Mouse (Mus musculus) spleen, adult 10 weeks (tissue): ENCODE results near the gene Palm3. TPM values are rescaled to one million over a fixed set of nuclear protein-coding genes. Genes with fewer than 3 reads are reported as not detected.

Source experiments
- polyA plus RNA-seq: library from polyadenylated mRNA; stranded (reverse); fragments of 350-450 nt; fragmentation: Illumina TruSeq; extraction: RNeasy Lipid Tissue Mini Kit (QIAGEN cat#74804); gene quantifications from one replicate; pipeline ENCODE4 v1.2.3, GENCODE M21; 2015; ENCODE audit warnings: low replicate concordance; ENCODE audit not compliant: insufficient read depth

The Palm3 gene
- 0.30 TPM for polyA plus RNA-seq

GRCm38 (mm10) chr8:84021096-84021495 is at the start of gene Palm3:
TSS of gene Palm3 (plus strand) at chr8:84021471.

GRCm38 (mm10) chr8:83972150-83973120 is 48.8 kb upstream of the Palm3 start, which contains the start of gene Prkaca:
TSS of gene Prkaca (plus strand) at chr8:83972993.

GRCm38 (mm10) chr8:83997511-83998141 is 23.6 kb upstream of the Palm3 start, which contains the start of gene Samd1:
TSS of gene Samd1 (plus strand) at chr8:83997672.

DNA sequence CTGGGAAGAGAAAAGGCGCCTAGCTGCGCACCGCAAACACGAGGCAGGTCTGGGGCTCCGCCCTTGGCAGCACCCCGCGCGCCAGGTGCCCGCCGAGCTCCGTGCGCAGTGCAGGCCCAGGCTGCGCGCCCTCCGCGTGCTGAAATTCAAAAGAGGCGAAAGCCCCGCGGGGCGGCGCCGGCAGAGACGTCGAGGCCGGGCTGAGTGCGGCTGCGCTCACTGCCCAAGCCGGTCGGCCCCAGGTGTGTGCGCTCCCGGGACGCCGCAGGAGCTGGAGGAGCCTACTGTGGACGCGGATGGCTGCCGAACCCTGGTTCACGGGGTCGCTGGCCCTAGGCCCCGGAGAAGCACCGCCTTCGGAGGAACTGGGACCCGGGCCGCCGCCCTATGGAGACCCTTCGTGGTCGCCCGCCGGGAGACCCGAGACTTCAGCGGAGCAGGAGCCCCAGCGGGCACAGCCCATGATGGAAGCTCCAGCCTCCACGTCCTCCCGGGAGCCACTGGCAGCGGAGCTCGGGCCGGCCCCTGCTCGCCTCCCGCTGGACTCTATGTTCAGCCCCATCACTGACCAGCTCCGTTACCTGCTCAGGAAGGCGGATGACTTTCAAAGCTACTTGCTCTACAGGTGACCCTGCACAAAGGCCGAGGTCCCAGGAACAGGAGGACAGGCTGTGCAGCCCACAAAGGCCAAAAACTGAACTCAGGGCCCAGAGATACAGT is 19.8 kb upstream of the Palm3 start, which contains the start of gene 1700067K01Rik:
Gene 1700067K01Rik (plus strand): TSS at position 222 of the 720 bp plus-strand sequence.

GRCm38 (mm10) chr8:84011705-84012498 is 9.4 kb upstream of the Palm3 start, which contains the start of gene 2210011C24Rik:
TSS of gene 2210011C24Rik (minus strand) at chr8:84012171.

GRCm38 (mm10) chr8:84042066-84042947 is 21.0 kb downstream of the Palm3 start, which contains the start of gene Il27ra:
TSS of gene Il27ra (minus strand) at chr8:84042589.

GRCm38 (mm10) chr8:84044900-84045299 is 23.6 kb downstream of the Palm3 start, which contains the start of gene Rln3:
TSS of gene Rln3 (minus strand) at chr8:84045000.

GRCm38 (mm10) chr8:84065037-84065436 is 43.8 kb downstream of the Palm3 start, which contains the start of gene Gm10643:
TSS of gene Gm10643 (minus strand) at chr8:84065137.

GRCm38 (mm10) chr8:84066291-84066930 is 45.1 kb downstream of the Palm3 start, which contains the start of gene Rfx1:
TSS of gene Rfx1 (plus strand) at chr8:84066834.

Other genes starting within 250 kb of the Palm3 start
- gene Adgrl1, start 121.4 kb upstream of the Palm3 start, polyA plus RNA-seq, result 7.0 TPM
- gene Gm10644, start 66.3 kb upstream of the Palm3 start, polyA plus RNA-seq, result 1.3 TPM
- 20.3 TPM for gene Asf1b, start 66.0 kb upstream of the Palm3 start, polyA plus RNA-seq
- gene Prkaca, start 48.5 kb upstream of the Palm3 start, polyA plus RNA-seq, result 31.7 TPM
- 27.6 TPM for gene Samd1, start 23.8 kb upstream of the Palm3 start, polyA plus RNA-seq
- 0.57 TPM for gene 1700067K01Rik, start 20.0 kb upstream of the Palm3 start, polyA plus RNA-seq
- not detected for gene 2210011C24Rik, start 9.3 kb upstream of the Palm3 start, polyA plus RNA-seq
- gene Il27ra, start 21.1 kb downstream of the Palm3 start, polyA plus RNA-seq, result 60.8 TPM
- not detected for gene Rln3, start 23.5 kb downstream of the Palm3 start, polyA plus RNA-seq
- 2.0 TPM for gene Gm10643, start 43.7 kb downstream of the Palm3 start, polyA plus RNA-seq
- 10.4 TPM for gene Rfx1, start 45.4 kb downstream of the Palm3 start, polyA plus RNA-seq
- 17.1 TPM for gene Dcaf15, start 83.3 kb downstream of the Palm3 start, polyA plus RNA-seq
- 4.2 TPM for gene Podnl1, start 104.5 kb downstream of the Palm3 start, polyA plus RNA-seq
- 5.1 TPM for gene Cc2d1a, start 126.5 kb downstream of the Palm3 start, polyA plus RNA-seq
- 0.68 TPM for gene 4930432K21Rik, start 126.6 kb downstream of the Palm3 start, polyA plus RNA-seq
- gene Nanos3, start 163.7 kb downstream of the Palm3 start, polyA plus RNA-seq, result not detected
- gene Zswim4, start 215.6 kb downstream of the Palm3 start, polyA plus RNA-seq, result 1.9 TPM
- gene D8Ertd738e, start 228.2 kb downstream of the Palm3 start, polyA plus RNA-seq, result 66.9 TPM
- 18.2 TPM for gene Mri1, start 235.9 kb downstream of the Palm3 start, polyA plus RNA-seq
- 21.0 TPM for gene Ccdc130, start 248.9 kb downstream of the Palm3 start, polyA plus RNA-seq